Mouse (Mus musculus) kidney, embryonic 15.5 days (tissue): ENCODE data around the gene Timp4. TPM values are rescaled to one million over a fixed set of nuclear protein-coding genes. Genes with fewer than 3 reads are reported as not detected.
A peak's percentile ranks its signal among the peaks of the same experiment; 100 is the strongest.

Experiments
- ATAC-seq: fragments of 200-750 bp; cut with Nextera tagmentation; replicated peaks from 2 replicates; pipeline ENCODE4 v1.8.0; 2017; ENCODE audit warnings: moderate TSS enrichment; ENCODE audit not compliant: low FRiP score
- H3K27ac ChIP-seq: fragments of 300-500 bp; sonication (generic); 2 replicates; pipeline ENCODE4 v1.5.1; 2015; ENCODE audit warnings: mild to moderate bottlenecking, inconsistent platforms
- H3K27me3 ChIP-seq: fragments of 300-500 bp; sonication (generic); 2 replicates; pipeline ENCODE4 v1.6.1; 2015; ENCODE audit warnings: inconsistent platforms
- H3K36me3 ChIP-seq: fragments of 300-500 bp; sonication (generic); 2 replicates; pipeline ENCODE4 v1.6.1; 2015; ENCODE audit warnings: inconsistent platforms
- H3K4me1 ChIP-seq: fragments of 300-500 bp; sonication (generic); 2 replicates; pipeline ENCODE4 v1.6.1; 2015; ENCODE audit warnings: inconsistent platforms
- H3K4me2 ChIP-seq: fragments of 300-500 bp; sonication (generic); 2 replicates; pipeline ENCODE4 v1.6.1; 2015; ENCODE audit warnings: moderate library complexity, mild to moderate bottlenecking, inconsistent platforms
- H3K4me3 ChIP-seq: fragments of 300-500 bp; sonication (generic); replicated peaks from 2 replicates; pipeline ENCODE4 v1.5.1; 2015; ENCODE audit warnings: mild to moderate bottlenecking, inconsistent platforms
- H3K9ac ChIP-seq: fragments of 300-500 bp; sonication (generic); 2 replicates; pipeline ENCODE4 v1.6.1; 2015; ENCODE audit warnings: mild to moderate bottlenecking, inconsistent platforms
- H3K9me3 ChIP-seq: fragments of 300-500 bp; sonication (generic); replicated peaks from 2 replicates; pipeline ENCODE4 v1.6.1; 2016; ENCODE audit warnings: inconsistent platforms
- WGBS: fragments of 180-500 bp; shearing (Covaris S2); methylation state at CpG from one replicate; pipeline ENCODE4 v1.1.7; 2015; ENCODE audit warnings: mixed read lengths; 5-methylcytosine and 5-hydroxymethylcytosine counted together
- polyA plus RNA-seq: library from polyadenylated mRNA; unstranded; fragments of >200 nt; fragmentation: Nextera tagmentation; extraction: Ambion mirVana; gene quantifications from 2 replicates; pipeline ENCODE4 v1.2.1, GENCODE M21; 2015

The Timp4 gene
- polyA plus RNA-seq, 1 experiment from 2014 or later: 0.36 TPM

DNA sequence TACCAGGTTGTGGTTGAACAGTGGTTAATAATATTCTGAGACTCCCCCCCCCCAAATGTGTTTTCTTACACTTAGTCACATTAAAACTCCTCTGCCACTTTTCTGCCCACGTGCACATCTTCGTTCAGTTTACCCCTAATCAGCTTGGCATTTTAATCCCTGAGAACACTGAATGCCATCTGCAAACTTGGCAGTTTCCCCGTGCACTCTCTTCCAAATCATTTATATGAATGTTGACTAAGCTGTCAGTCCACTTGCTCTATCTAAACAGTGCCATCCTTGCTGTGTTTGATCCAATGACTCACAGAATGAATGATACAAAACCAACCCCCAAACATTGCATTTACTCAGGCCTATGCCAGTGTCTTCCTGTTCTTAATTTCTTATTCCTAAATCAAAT, 26.5 kb downstream of the Timp4 start:
- Histone ChIP-seq H3K4me2 (no peak overlapping the region), H3K4me1 (no peaks in the 10 kb centered on the region), H3K9ac (no peak overlapping the region), H3K36me3 (no peaks in the 10 kb centered on the region), H3K27ac (no peak overlapping the region), H3K9me3 (no peaks in the 10 kb centered on the region), H3K4me3 (no peak overlapping the region), H3K27me3 (no peaks in the 10 kb centered on the region)
- no peak for ATAC-seq
- 61% methylated on average over 3 of the region's 3 CpGs for WGBS

DNA sequence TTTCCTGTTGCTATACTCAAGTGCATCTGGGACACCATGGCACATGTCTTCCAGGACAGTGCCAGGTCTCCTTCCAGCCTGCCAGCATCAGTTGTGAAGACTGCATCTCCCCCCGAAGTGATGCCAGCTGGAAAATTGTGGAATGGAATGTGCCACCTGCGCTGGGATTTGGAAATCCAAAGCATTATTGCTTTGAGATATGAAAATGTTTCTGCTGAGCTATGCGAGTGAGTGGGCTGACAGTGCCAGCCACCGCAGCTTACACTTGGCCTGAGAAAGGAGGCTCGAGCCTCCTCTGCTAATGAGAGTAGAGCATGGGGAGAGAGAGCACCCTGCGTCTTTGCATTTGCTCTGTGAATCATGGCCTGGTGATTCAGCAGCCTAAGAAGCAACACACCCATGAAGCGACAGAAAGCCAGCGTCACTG, 30.8 kb downstream of the Timp4 start:
- Histone ChIP-seq H3K9ac (no peak overlapping the region), H3K36me3 (no peaks in the 10 kb centered on the region), H3K4me1 (no peaks in the 10 kb centered on the region), H3K27ac (no peak overlapping the region), H3K9me3 (no peaks in the 10 kb centered on the region), H3K27me3 (no peaks in the 10 kb centered on the region), H3K4me2 (no peak overlapping the region), H3K4me3 (no peak overlapping the region)
- ATAC-seq: no peak
- 80% methylated on average over 8 of the region's 8 CpGs for WGBS

- Histone ChIP-seq H3K27me3 (no peaks in the 10 kb centered on the region; the same call in 1 of the 2 replicates), H3K4me2 (no peak overlapping the region), H3K27ac (peak overlapping the region; percentile 59; the same call in 1 of the 2 replicates), H3K9me3 (no peaks in the 10 kb centered on the region), H3K4me3 (no peak overlapping the region), H3K36me3 (no peaks in the 10 kb centered on the region), H3K4me1 (peaks cover 9% of the 10 kb centered on the region), H3K9ac (no peak overlapping the region)
- ATAC-seq: no peak
- 46% methylated on average over 5 of the region's 5 CpGs for WGBS
These were observed 38.9 kb downstream of the Timp4 start for GRCm38 (mm10) chr6:115213129-115213528.

- Histone ChIP-seq H3K27me3 (no peaks in the 10 kb centered on the region; the same call in 1 of the 2 replicates), H3K4me1 (peaks cover 9% of the 10 kb centered on the region), H3K9ac (no peak overlapping the region), H3K36me3 (no peaks in the 10 kb centered on the region), H3K4me3 (no peak overlapping the region), H3K9me3 (no peaks in the 10 kb centered on the region), H3K4me2 (no peak overlapping the region), H3K27ac (peak overlapping the region; percentile 59)
- no peak for ATAC-seq
- 44% methylated on average over 5 of the region's 5 CpGs for WGBS
These were observed 39.7 kb downstream of the Timp4 start for GRCm38 (mm10) chr6:115212132-115212903.

- no peaks in the 10 kb centered on the region for H3K9me3 ChIP-seq
- WGBS: 46% methylated on average over 3 of the region's 3 CpGs
- H3K4me3 ChIP-seq: no peak overlapping the region
- no peaks in the 10 kb centered on the region for H3K36me3 ChIP-seq
- no peak overlapping the region for H3K9ac ChIP-seq
- H3K4me2 ChIP-seq: no peak overlapping the region
- no peak overlapping the region for H3K27ac ChIP-seq
- H3K4me1 ChIP-seq: peaks cover 9% of the 10 kb centered on the region
- ATAC-seq: no peak
- H3K27me3 ChIP-seq: no peaks in the 10 kb centered on the region; the same call in 1 of the 2 replicates
These were observed 41.2 kb downstream of the Timp4 start for GRCm38 (mm10) chr6:115210820-115211219.

- Histone ChIP-seq H3K4me2 (no peak overlapping the region), H3K36me3 (no peaks in the 10 kb centered on the region), H3K27me3 (no peaks in the 10 kb centered on the region; the same call in 1 of the 2 replicates), H3K27ac (no peak overlapping the region), H3K4me3 (no peak overlapping the region), H3K9ac (no peak overlapping the region), H3K9me3 (no peaks in the 10 kb centered on the region), H3K4me1 (peaks cover 9% of the 10 kb centered on the region)
- WGBS: 48% methylated on average over 2 of the region's 2 CpGs
- no peak for ATAC-seq
These were observed 41.8 kb downstream of the Timp4 start for GRCm38 (mm10) chr6:115210187-115210586.

DNA sequence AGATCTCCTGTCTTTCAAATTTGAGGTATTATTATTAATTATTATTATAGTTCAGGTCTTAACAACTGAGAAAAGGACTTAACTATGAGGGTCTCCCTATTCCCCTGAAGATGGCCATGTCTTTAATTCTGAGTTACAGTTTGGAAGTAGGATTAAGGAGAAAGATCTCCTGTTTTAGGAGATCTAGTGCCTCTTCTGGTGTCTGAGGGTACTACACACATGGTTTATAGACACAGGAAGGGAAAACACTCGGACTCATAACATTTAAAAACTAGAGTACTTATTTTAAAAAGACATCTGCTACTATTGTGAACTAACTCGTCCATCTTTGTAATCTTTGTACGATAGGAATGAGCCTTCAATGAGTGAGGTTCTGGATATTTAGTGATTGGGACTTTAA, 49.0 kb downstream of the Timp4 start:
- Histone ChIP-seq H3K27ac (no peak overlapping the region), H3K9me3 (no peaks in the 10 kb centered on the region), H3K4me3 (no peak overlapping the region), H3K36me3 (no peaks in the 10 kb centered on the region), H3K4me1 (no peaks in the 10 kb centered on the region), H3K4me2 (no peak overlapping the region), H3K9ac (no peak overlapping the region), H3K27me3 (no peaks in the 10 kb centered on the region)
- WGBS: 67% methylated on average over 3 of the region's 3 CpGs
- ATAC-seq: no peak

- WGBS: 66% methylated on average over 3 of the region's 3 CpGs
- Histone ChIP-seq H3K4me2 (no peak overlapping the region), H3K36me3 (no peaks in the 10 kb centered on the region), H3K9ac (no peak overlapping the region), H3K4me1 (no peaks in the 10 kb centered on the region), H3K27me3 (no peaks in the 10 kb centered on the region), H3K9me3 (no peaks in the 10 kb centered on the region), H3K4me3 (no peak overlapping the region), H3K27ac (no peak overlapping the region)
- no peak for ATAC-seq
These were observed 51.3 kb downstream of the Timp4 start for GRCm38 (mm10) chr6:115200753-115201152.

Other genes with a start within 250 kb of the Timp4 start
- gene Tamm41, start 214.3 kb downstream of the Timp4 start, polyA plus RNA-seq: 62.1 and 64.1 TPM in 2 replicates
- gene Syn2, start 117.3 kb downstream of the Timp4 start, polyA plus RNA-seq: 1.8 and 3.5 TPM in 2 replicates
- not detected in 2 replicates for gene Gm17482, start 24.9 kb downstream of the Timp4 start, polyA plus RNA-seq
- gene Pparg, start 108.7 kb upstream of the Timp4 start, polyA plus RNA-seq: 5.0 and 5.7 TPM in 2 replicates